Mouse (Mus musculus): ENCODE measurements around the gene Treh.

- TF ChIP-seq POLR2A (IDR thresholded peaks at IDR 0.05; ENCODE audit: low read depth, low read length), result no peak
- TF ChIP-seq CTCF (conservative IDR thresholded peaks at IDR 0.05; ENCODE audit: insufficient read depth, insufficient read length, low read depth, low read length), result no peak
Observed at GRCm38 (mm10) chr9:44690641-44691040, 17.6 kb downstream of the Treh start.

All from kidney, adult 2 months (tissue).